Mouse (Mus musculus) cerebellum, adult 2 months (tissue): ENCODE data around the gene Syn2.

Source experiments
- CTCF ChIP-seq: fragments of 200-500 bp; IDR thresholded peaks from 2 replicates; pipeline ENCODE4 v1.5.1; 2011; ENCODE audit warnings: low read depth, mild to moderate bottlenecking, control low read depth, low read length, moderate library complexity, borderline replicate concordance; ENCODE audit not compliant: insufficient read depth
- POLR2A ChIP-seq: fragments of 200-500 bp; IDR thresholded peaks from 2 replicates; pipeline ENCODE4 v1.6.1; 2011; ENCODE audit warnings: low read length, control low read depth, borderline replicate concordance; ENCODE audit not compliant: insufficient read depth

DNA sequence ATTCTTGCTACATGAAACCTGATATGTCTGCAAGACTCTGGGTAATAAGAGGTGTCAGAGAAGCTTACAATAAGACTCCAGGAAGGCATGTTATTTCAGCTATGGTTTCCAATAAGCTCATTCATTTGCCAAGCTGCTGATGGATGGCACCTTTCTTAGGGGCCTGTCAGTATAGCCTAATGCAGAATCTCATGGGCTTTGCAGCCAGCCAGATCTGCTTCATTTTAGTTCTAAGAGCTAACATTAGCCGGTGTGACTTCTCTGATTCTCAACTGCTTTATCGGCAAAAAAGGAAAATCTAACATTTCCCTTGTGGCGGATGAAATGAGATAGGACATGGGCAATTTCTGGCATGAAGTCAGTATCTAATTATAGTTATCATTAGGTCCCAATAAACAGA, 7.9 kb upstream of the Syn2 start:
- no peak for TF ChIP-seq POLR2A
- TF ChIP-seq CTCF: no peak
